Mouse (Mus musculus): ENCODE data around the gene Bcas3.

The Bcas3 gene

DNA sequence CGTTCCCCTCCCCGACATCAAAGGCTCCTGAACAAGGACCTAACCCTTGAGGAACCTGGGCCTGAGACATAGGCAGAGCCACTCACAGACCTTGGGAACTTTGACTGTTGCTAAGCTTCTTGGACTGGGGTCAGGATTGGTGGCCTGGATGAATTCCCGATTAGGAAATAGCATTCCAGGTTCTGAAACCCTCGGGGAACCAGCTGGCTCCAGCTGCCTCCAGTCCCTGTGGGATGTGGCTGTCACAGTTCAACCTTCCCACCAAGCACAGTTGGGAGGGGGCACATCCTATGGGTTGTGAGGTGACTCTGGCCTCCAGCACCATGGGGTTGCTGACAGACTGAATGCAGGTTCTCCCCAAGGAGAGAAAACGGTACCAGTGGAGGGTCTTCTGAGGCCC lies 493.0 kb downstream of the Bcas3 start:
- in situ Hi-C loops (cut with MboI; ENCODE audit: unreplicated experiment in 2 of 2): loop anchor here (5.0 to 25.0 kb wide), 3 partner anchors 326 to 1169 kb away; no protein-coding TSS in a partner anchor

DNA sequence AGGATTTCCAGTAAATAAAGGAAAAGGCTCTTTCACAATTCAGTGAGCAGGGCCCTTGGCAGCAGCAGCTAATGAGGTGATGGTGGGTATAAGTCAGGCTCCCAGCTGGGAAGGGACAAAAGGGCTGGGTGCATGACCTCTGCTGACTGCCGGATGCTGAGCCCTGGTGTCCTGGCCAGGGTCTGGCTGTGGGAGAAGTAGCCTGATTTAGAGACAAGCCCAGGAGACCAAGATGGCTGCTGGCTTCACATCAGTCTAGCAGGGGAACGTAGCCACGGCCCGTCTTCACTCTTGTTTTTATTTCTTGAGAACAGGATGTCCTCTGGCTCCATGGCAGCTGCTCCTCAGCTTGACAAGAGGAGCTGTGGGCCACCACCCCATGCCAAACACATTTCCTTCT lies 493.5 kb downstream of the Bcas3 start:
- in situ Hi-C loops (cut with MboI; ENCODE audit: unreplicated experiment in 2 of 2): loop anchor here (5.0 to 25.0 kb wide), 3 partner anchors 326 to 1168 kb away; no protein-coding TSS in a partner anchor

- in situ Hi-C loops (cut with MboI; ENCODE audit: unreplicated experiment in 2 of 2): loop anchor here (5.0 to 25.0 kb wide), 3 partner anchors 323 to 1166 kb away; no protein-coding TSS in a partner anchor
Observed at GRCm38 (mm10) chr11:85849037-85849436, 496.1 kb downstream of the Bcas3 start.

GRCm38 (mm10) chr11:85850233-85850632 lies 497.3 kb downstream of the Bcas3 start, which contains the start of gene Gm11444:
Gene Gm11444 (minus strand): TSS chr11:85850333.
- in situ Hi-C loops (cut with MboI; ENCODE audit: unreplicated experiment in 2 of 2): loop anchor here (5.0 to 25.0 kb wide), 4 partner anchors 122 to 812 kb away; no protein-coding TSS in a partner anchor

DNA sequence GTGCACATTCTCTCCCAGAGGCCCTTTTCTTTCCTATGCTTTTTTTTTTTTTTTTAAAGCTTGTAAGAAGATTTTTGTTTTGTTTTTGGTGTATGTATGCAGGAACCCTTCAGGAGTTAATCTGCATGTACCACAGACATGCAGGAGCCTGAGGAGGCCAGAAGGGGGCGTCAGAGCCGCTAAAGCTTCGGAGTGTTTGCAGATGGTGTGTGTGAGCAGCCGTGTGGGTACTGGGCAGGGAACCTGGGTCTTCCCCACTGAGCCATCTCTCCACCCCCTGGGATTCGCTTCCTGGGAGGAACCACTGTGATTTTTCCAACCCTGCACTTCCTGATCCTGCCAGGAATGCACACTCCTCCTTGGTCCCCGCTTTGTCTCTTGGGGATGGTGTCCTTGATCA lies 497.8 kb downstream of the Bcas3 start:
- in situ Hi-C loops (cut with MboI; ENCODE audit: unreplicated experiment in 2 of 2): loop anchor here (5.0 to 25.0 kb wide), 4 partner anchors 122 to 812 kb away; no protein-coding TSS in a partner anchor

DNA sequence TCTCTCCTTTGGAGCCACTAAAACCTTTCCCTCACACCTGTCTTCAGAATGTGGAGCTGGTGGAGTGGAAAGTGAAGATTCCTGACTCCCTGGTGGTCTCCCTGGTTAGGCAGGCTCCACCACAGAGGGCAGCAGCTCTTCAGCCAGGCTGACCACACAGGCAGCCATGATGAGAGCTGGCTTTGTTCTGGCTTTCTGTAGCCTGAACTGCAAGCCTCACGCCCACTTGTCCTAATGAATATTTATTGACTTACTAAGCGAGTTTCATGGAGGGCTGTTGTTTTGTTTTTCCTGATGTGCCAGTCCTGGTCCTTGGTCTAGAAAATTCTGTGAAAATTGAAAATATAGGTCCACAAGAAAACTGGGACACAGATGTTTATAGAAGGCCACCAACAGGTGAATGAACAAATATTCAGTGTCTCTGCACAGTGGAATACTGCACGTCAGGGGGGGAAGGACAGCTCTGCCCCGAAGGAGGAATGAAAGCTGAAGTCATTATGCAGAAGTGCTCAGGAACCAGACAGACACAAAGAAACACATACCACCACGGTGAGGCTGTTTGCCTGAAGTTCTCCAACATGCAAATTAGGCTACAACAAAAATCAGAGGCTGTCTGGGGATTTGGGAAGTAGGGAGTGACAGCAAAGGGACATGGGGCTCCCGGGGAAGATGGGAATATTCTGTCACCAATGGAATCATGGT lies 505.2 kb downstream of the Bcas3 start:
- in situ Hi-C loops (cut with MboI; ENCODE audit: unreplicated experiment in 2 of 2): loop anchor here in 1 of 2 experiments (10.0 to 25.0 kb wide), 2 partner anchors 597 to 804 kb away; no protein-coding TSS in a partner anchor

GRCm38 (mm10) chr11:85864363-85864762 lies 511.4 kb downstream of the Bcas3 start:
- in situ Hi-C loops (cut with MboI; ENCODE audit: unreplicated experiment in 2 of 2): loop anchor here in 1 of 2 experiments (25.0 kb wide), 1 partner anchor 798 kb away; no protein-coding TSS in a partner anchor

Data from v-Abl transformed pro-B cells (cell line).